Mouse (Mus musculus) stomach, postnatal 0 days (tissue): Measurements from ENCODE around the gene Tmem273.

ENCODE experiments used
- CTCF ChIP-seq: IDR thresholded peaks from 2 replicates; pipeline ENCODE4 v1.5.1; 2016; ENCODE audit warnings: antibody characterized with exemption, low read depth, mild to moderate bottlenecking, moderate library complexity
- EP300 ChIP-seq: optimal IDR thresholded peaks from 2 replicates; pipeline ENCODE3; 2016; ENCODE audit warnings: antibody characterized with exemption

- no peak for TF ChIP-seq CTCF
- TF ChIP-seq EP300 = no peak
Measured at GRCm38 (mm10) chr14:32796375-32796774, 10.6 kb downstream of the Tmem273 start.
